Mouse (Mus musculus): ENCODE measurements around the gene Prpf6. TPM values are rescaled to one million over a fixed set of nuclear protein-coding genes. Genes with fewer than 3 reads are reported as not detected.

Gene Prpf6
- total and polyA plus RNA-seq, 3 experiments: 58.7 to 69.4 TPM; not detected in 1

- no peak overlapping the region for H3K27ac ChIP-seq (ENCODE audit: control insufficient read depth, low read depth, low read length)
- no peaks in the 10 kb centered on the region for H3K79me2 ChIP-seq (ENCODE audit: control insufficient read depth, insufficient read depth, low read length, poor library complexity)
- H3K27me3 ChIP-seq (ENCODE audit: control insufficient read depth in 1 of 2, insufficient read depth in 2 of 2, low read length in 2 of 2): no peaks in the 10 kb centered on the region
- TF ChIP-seq POLR2AphosphoS5 (IDR thresholded peaks at IDR 0.05; ENCODE audit: borderline replicate concordance, low read depth, low read length) (no peak), BHLHE40 (IDR thresholded peaks at IDR 0.05; ENCODE audit: borderline replicate concordance, low read depth, low read length) (no peak)
- peaks cover 0 to 4% of the 10 kb centered on the region in 2 experiments; a peak in 2 of 4 replicates for H3K36me3 ChIP-seq (ENCODE audit: control insufficient read depth in 1 of 2, insufficient read depth in 2 of 2, low read length in 2 of 2)
- no peak for DNase-seq (ENCODE audit: low read depth, low spot score)
- H3K4me1 ChIP-seq (ENCODE audit: control insufficient read depth in 1 of 2, insufficient read depth in 2 of 2, low read length in 2 of 2): peaks cover 0 to 8% of the 10 kb centered on the region in 2 experiments; a peak in 2 of 4 replicates
- H3K4me3 ChIP-seq (ENCODE audit: control insufficient read depth in 1 of 2, insufficient read depth in 1 of 2, low read depth in 2 of 2, low read length in 2 of 2): no peak overlapping the region
- H3K9me3 ChIP-seq (replicated peaks; ENCODE audit: insufficient read depth, low read length): no peaks in the 10 kb centered on the region
- H3K9ac ChIP-seq (ENCODE audit: control insufficient read depth, low read depth, low read length, poor library complexity, severe bottlenecking): no peak overlapping the region
Measured at GRCm38 (mm10) chr2:181658528-181658927, 66.9 kb downstream of the Prpf6 start.

GRCm38 (mm10) chr2:181658930-181659555, 67.4 kb downstream of the Prpf6 start:
- peaks cover 0 to 4% of the 10 kb centered on the region in 2 experiments; a peak in 2 of 4 replicates for H3K36me3 ChIP-seq (ENCODE audit: control insufficient read depth in 1 of 2, insufficient read depth in 2 of 2, low read length in 2 of 2)
- no peaks in the 10 kb centered on the region for H3K9me3 ChIP-seq (replicated peaks; ENCODE audit: insufficient read depth, low read length)
- H3K4me1 ChIP-seq (ENCODE audit: control insufficient read depth in 1 of 2, insufficient read depth in 2 of 2, low read length in 2 of 2): peaks cover 0 to 12% of the 10 kb centered on the region in 2 experiments; a peak in 2 of 4 replicates
- H3K27me3 ChIP-seq (ENCODE audit: control insufficient read depth in 1 of 2, insufficient read depth in 2 of 2, low read length in 2 of 2): no peaks in the 10 kb centered on the region
- no peak overlapping the region for H3K9ac ChIP-seq (ENCODE audit: control insufficient read depth, low read depth, low read length, poor library complexity, severe bottlenecking)
- H3K27ac ChIP-seq (ENCODE audit: control insufficient read depth, low read depth, low read length): no peak overlapping the region
- no peaks in the 10 kb centered on the region for H3K79me2 ChIP-seq (ENCODE audit: control insufficient read depth, insufficient read depth, low read length, poor library complexity)
- peak in 1 of 3 experiments; percentile 47; a peak in 1 of 6 replicates for TF ChIP-seq CTCF (IDR thresholded peaks at IDR 0.05 in 2 of 3, conservative IDR thresholded peaks at IDR 0.05 in 1 of 3; ENCODE audit: control insufficient read depth in 1 of 3, insufficient read depth in 1 of 3, low read depth in 2 of 3, low read length in 3 of 3, poor library complexity in 1 of 3, severe bottlenecking in 1 of 3)
- TF ChIP-seq USF2 (IDR thresholded peaks at IDR 0.05; ENCODE audit: borderline replicate concordance in 1 of 2, insufficient read depth in 1 of 2, low read depth in 1 of 2, low read length in 2 of 2): no peak
- TF ChIP-seq RCOR1 (IDR thresholded peaks at IDR 0.05; ENCODE audit: low read depth, low read length): 0 out of 2 replicates have a peak, but pooled peaks have one; percentile 37
- no peak overlapping the region for H3K4me3 ChIP-seq (ENCODE audit: control insufficient read depth in 1 of 2, insufficient read depth in 1 of 2, low read depth in 2 of 2, low read length in 2 of 2)
- DNase-seq (ENCODE audit: low read depth, low spot score): peak; percentile 48

GRCm38 (mm10) chr2:181659609-181660055, 68.0 kb downstream of the Prpf6 start:
- Histone ChIP-seq H3K9ac (ENCODE audit: control insufficient read depth, low read depth, low read length, poor library complexity, severe bottlenecking) (no peak overlapping the region), H3K27ac (ENCODE audit: control insufficient read depth, low read depth, low read length) (no peak overlapping the region), H3K36me3 (ENCODE audit: control insufficient read depth in 1 of 2, insufficient read depth in 2 of 2, low read length in 2 of 2) (no peaks in the 10 kb centered on the region; a peak in 1 of 4 replicates), H3K79me2 (ENCODE audit: control insufficient read depth, insufficient read depth, low read length, poor library complexity) (no peaks in the 10 kb centered on the region), H3K4me1 (ENCODE audit: control insufficient read depth in 1 of 2, insufficient read depth in 2 of 2, low read length in 2 of 2) (peaks cover 0 to 12% of the 10 kb centered on the region in 2 experiments; a peak in 2 of 4 replicates), H3K4me3 (ENCODE audit: control insufficient read depth in 1 of 2, insufficient read depth in 1 of 2, low read depth in 2 of 2, low read length in 2 of 2) (no peak overlapping the region), H3K9me3 (replicated peaks; ENCODE audit: insufficient read depth, low read length) (no peaks in the 10 kb centered on the region), H3K27me3 (ENCODE audit: control insufficient read depth in 1 of 2, insufficient read depth in 2 of 2, low read length in 2 of 2) (no peaks in the 10 kb centered on the region)
- DNase-seq (ENCODE audit: low read depth, low spot score): peak; percentile 77
- TF ChIP-seq CTCF (IDR thresholded peaks at IDR 0.05 in 2 of 3, conservative IDR thresholded peaks at IDR 0.05 in 1 of 3; ENCODE audit: control insufficient read depth in 1 of 3, insufficient read depth in 1 of 3, low read depth in 2 of 3, low read length in 3 of 3, poor library complexity in 1 of 3, severe bottlenecking in 1 of 3) (peak; percentile 82 to 86 (median 82)), SMC3 (IDR thresholded peaks at IDR 0.05; ENCODE audit: low read depth, low read length) (peak; percentile 94), RAD21 (IDR thresholded peaks at IDR 0.05; ENCODE audit: low read depth, low read length) (peak; percentile 71), POLR2AphosphoS2 (IDR thresholded peaks at IDR 0.05; ENCODE audit: low read length) (no peak), ZC3H11A (IDR thresholded peaks at IDR 0.05; ENCODE audit: low read depth, low read length) (peak; percentile 69), MAZ (IDR thresholded peaks at IDR 0.05; ENCODE audit: low read depth, low read length) (peak; percentile 71; the same call in 1 of the 2 replicates)
